Mouse (Mus musculus) liver, embryonic 14.5 days (tissue): ENCODE measurements around the gene Pigx. TPM values are rescaled to one million over a fixed set of nuclear protein-coding genes. Genes with fewer than 3 reads are reported as not detected.
A peak's percentile ranks its signal among the peaks of the same experiment; 100 is the strongest.

ENCODE experiments used
- ATAC-seq: fragments of 200-750 bp; cut with Nextera tagmentation; 2 replicates; pipeline ENCODE4 v1.8.0; 2017; ENCODE audit warnings: moderate number of reproducible peaks, mild to moderate bottlenecking, moderate library complexity; ENCODE audit not compliant: insufficient read depth
- DNase-seq, 3 experiments: peaks; one replicate each; pipeline ENCODE4 v3.0.0-alpha.2; 2012 to 2013; ENCODE audit warnings: low read depth in 3 of 3, low spot score in 3 of 3
- H3K27ac ChIP-seq: fragments of 300-500 bp; sonication (generic); 2 replicates; pipeline ENCODE4 v1.5.1; 2014; ENCODE audit warnings: moderate library complexity, mild to moderate bottlenecking, control low read depth, inconsistent platforms
- H3K27me3 ChIP-seq: fragments of 300-500 bp; sonication (generic); 2 replicates; pipeline ENCODE4 v1.6.1; 2014; ENCODE audit warnings: mild to moderate bottlenecking, low read length, moderate library complexity; ENCODE audit not compliant: control insufficient read depth, insufficient read depth
- H3K36me3 ChIP-seq: fragments of 300-500 bp; sonication (generic); replicated peaks from 2 replicates; pipeline ENCODE4 v1.6.1; 2014; ENCODE audit warnings: low read depth; ENCODE audit not compliant: control insufficient read depth, insufficient read depth
- H3K4me1 ChIP-seq, 2 experiments: fragments of 200-500 bp in 1 of 2; fragments of 300-500 bp in 1 of 2; sonication (generic) in 1 of 2; replicated peaks; 2 replicates each; pipeline ENCODE4 v1.6.1; 2012 to 2014; ENCODE audit warnings: antibody characterized with exemption in 1 of 2, inconsistent platforms in 1 of 2, low read length in 1 of 2; ENCODE audit not compliant: control insufficient read depth in 2 of 2, insufficient read depth in 2 of 2
- H3K4me2 ChIP-seq: fragments of 300-500 bp; sonication (generic); 2 replicates; pipeline ENCODE4 v1.6.1; 2014; ENCODE audit warnings: low read depth, mild to moderate bottlenecking, control low read depth, moderate library complexity
- H3K4me3 ChIP-seq, 2 experiments: fragments of 200-500 bp in 1 of 2; fragments of 300-500 bp in 1 of 2; sonication (generic) in 1 of 2; 2 replicates each; pipeline ENCODE4 v1.5.1; 2012 to 2014; ENCODE audit warnings: low read depth in 2 of 2, low read length in 2 of 2, mild to moderate bottlenecking in 2 of 2, control low read depth in 1 of 2, inconsistent platforms in 1 of 2, moderate library complexity in 1 of 2; ENCODE audit not compliant: insufficient read depth in 1 of 2
- H3K9ac ChIP-seq: fragments of 300-500 bp; sonication (generic); replicated peaks from 2 replicates; pipeline ENCODE4 v1.6.1; 2014; ENCODE audit warnings: mild to moderate bottlenecking, control low read depth, moderate library complexity
- H3K9me3 ChIP-seq: fragments of 300-500 bp; sonication (generic); 2 replicates; pipeline ENCODE4 v1.6.1; 2016; ENCODE audit warnings: low read length, mixed read lengths; ENCODE audit not compliant: control insufficient read depth
- CTCF ChIP-seq: IDR thresholded peaks from 2 replicates; pipeline ENCODE4 v1.5.1; 2016; ENCODE audit warnings: antibody characterized with exemption, low read depth, control low read depth
- EP300 ChIP-seq: IDR thresholded peaks from 2 replicates; pipeline ENCODE4 v1.6.1; 2016; ENCODE audit warnings: antibody characterized with exemption, low read depth
- WGBS: fragments of 180-500 bp; shearing (Covaris S2); extraction: QIAGEN DNeasy Blood & Tissue Kit; methylation state at CpG from one replicate; pipeline ENCODE4 v1.1.7; 2014; ENCODE audit not compliant: insufficient replicate concordance; 5-methylcytosine and 5-hydroxymethylcytosine counted together
- polyA plus RNA-seq, 2 experiments: library from polyadenylated mRNA; depleted of rRNA in 1 of 2; stranded (reverse) in 1 of 2; unstranded in 1 of 2; fragments of >200 nt; fragmentation: Nextera tagmentation in 1 of 2; extraction: Ambion mirVana in 1 of 2; gene quantifications; 2 replicates each; pipeline versions ENCODE4 v1.2.1 to v1.2.3; 2012 to 2014

The Pigx gene
- polyA plus RNA-seq, 2 experiments: 13.2 to 25.5 TPM

- ATAC-seq (no peak), DNase-seq (no peak)
- Histone ChIP-seq H3K9me3 (no peaks in the 10 kb centered on the region), H3K27me3 (no peaks in the 10 kb centered on the region), H3K4me2 (no peak overlapping the region), H3K4me3 (no peak overlapping the region), H3K27ac (no peak overlapping the region), H3K36me3 (no peaks in the 10 kb centered on the region), H3K9ac (no peak overlapping the region), H3K4me1 (peaks cover 0 to 5% of the 10 kb centered on the region in 2 experiments; a peak in 1 of 4 replicates)
- 70% methylated on average over 7 of the region's 7 CpGs for WGBS
- TF ChIP-seq EP300 (no peak), CTCF (no peak)
These were observed 36.4 kb upstream of the Pigx start for GRCm38 (mm10) chr16:32135842-32136357.

- Histone ChIP-seq H3K9ac (no peak overlapping the region), H3K4me1 (peaks cover 0 to 17% of the 10 kb centered on the region in 2 experiments; a peak in 2 of 4 replicates), H3K36me3 (no peaks in the 10 kb centered on the region), H3K27me3 (no peaks in the 10 kb centered on the region), H3K9me3 (no peaks in the 10 kb centered on the region), H3K27ac (no peak overlapping the region), H3K4me3 (no peak overlapping the region), H3K4me2 (no peak overlapping the region)
- 61% methylated on average over 3 of the region's 3 CpGs for WGBS
- TF ChIP-seq EP300 (no peak), CTCF (0 out of 2 replicates have a peak, but pooled peaks have one; percentile 4)
- DNase-seq (no peak), ATAC-seq (no peak)
These were observed 33.6 kb upstream of the Pigx start for GRCm38 (mm10) chr16:32133148-32133547.

- H3K9ac ChIP-seq: peak overlapping the region; percentile 52
These were observed 30.8 kb upstream of the Pigx start for GRCm38 (mm10) chr16:32130190-32130826.

GRCm38 (mm10) chr16:32129449-32130189 is 30.1 kb upstream of the Pigx start:
- H3K4me1 ChIP-seq: peaks cover 0 to 17% of the 10 kb centered on the region in 2 experiments; a peak in 2 of 4 replicates
- WGBS: 36% methylated on average over 20 of the region's 20 CpGs
- DNase-seq: no peak
- peak overlapping the region; percentile 65 for H3K4me2 ChIP-seq
- no peaks in the 10 kb centered on the region for H3K36me3 ChIP-seq
- H3K27ac ChIP-seq: no peak overlapping the region
- TF ChIP-seq CTCF (no peak), EP300 (no peak)
- H3K27me3 ChIP-seq: no peaks in the 10 kb centered on the region
- H3K9me3 ChIP-seq: no peaks in the 10 kb centered on the region
- peak overlapping the region; percentile 52 for H3K9ac ChIP-seq
- H3K4me3 ChIP-seq: peak overlapping the region; percentile 51 to 61
- ATAC-seq: peak; percentile 6; the same call in 1 of the 2 replicates

More at GRCm38 (mm10) chr16:32130190-32130826, 30.8 kb upstream of the Pigx start:
- DNase-seq: peak in 2 of 3 experiments; percentile 41 to 49
- 12% methylated on average over 16 of the region's 16 CpGs for WGBS
- TF ChIP-seq CTCF (no peak), EP300 (no peak)
- H3K4me2 ChIP-seq: peak overlapping the region; percentile 65
- H3K4me1 ChIP-seq: peaks cover 0 to 17% of the 10 kb centered on the region in 2 experiments; a peak in 2 of 4 replicates
- H3K27me3 ChIP-seq: no peaks in the 10 kb centered on the region
- H3K9me3 ChIP-seq: no peaks in the 10 kb centered on the region
- no peaks in the 10 kb centered on the region for H3K36me3 ChIP-seq
- no peak overlapping the region for H3K27ac ChIP-seq
- H3K4me3 ChIP-seq: peak overlapping the region; percentile 51 to 61
- ATAC-seq: peak; percentile 87

- Histone ChIP-seq H3K36me3 (no peaks in the 10 kb centered on the region), H3K9me3 (no peaks in the 10 kb centered on the region), H3K4me2 (no peak overlapping the region), H3K27ac (no peak overlapping the region), H3K4me1 (peaks cover 0 to 14% of the 10 kb centered on the region in 2 experiments; a peak in 2 of 4 replicates), H3K9ac (no peak overlapping the region), H3K27me3 (no peaks in the 10 kb centered on the region), H3K4me3 (no peak overlapping the region)
- no peak for TF ChIP-seq EP300
- no peak for TF ChIP-seq CTCF
- DNase-seq (no peak), ATAC-seq (no peak)
- WGBS: 59% methylated on average over 4 of the region's 4 CpGs
These were observed 27.5 kb upstream of the Pigx start for GRCm38 (mm10) chr16:32127046-32127445.
